Mouse (Mus musculus) ES-Bruce4 (cell line): ENCODE measurements around the gene Prdm12. TPM values are rescaled to one million over a fixed set of nuclear protein-coding genes. Genes with fewer than 3 reads are reported as not detected.

Experiments used
- H3K27ac ChIP-seq: 2 replicates; pipeline ENCODE4 v1.5.1; 2012; ENCODE audit warnings: low read length, inconsistent platforms; ENCODE audit not compliant: insufficient read depth
- H3K27me3 ChIP-seq: 2 replicates; pipeline ENCODE4 v1.6.1; 2012; ENCODE audit warnings: mild to moderate bottlenecking, low read length, inconsistent platforms; ENCODE audit not compliant: control insufficient read depth, poor library complexity, insufficient read depth, severe bottlenecking
- H3K36me3 ChIP-seq: 2 replicates; pipeline ENCODE4 v1.6.1; 2012; ENCODE audit warnings: inconsistent platforms, mild to moderate bottlenecking, low read length, moderate library complexity; ENCODE audit not compliant: control insufficient read depth, poor library complexity, insufficient read depth, severe bottlenecking
- H3K4me1 ChIP-seq: one replicate; pipeline ENCODE4 v1.8.1; 2011; ENCODE audit warnings: low read length; ENCODE audit not compliant: control insufficient read depth, insufficient read depth
- H3K4me3 ChIP-seq: 2 replicates; pipeline ENCODE4 v1.5.1; 2011; ENCODE audit warnings: low read depth, mild to moderate bottlenecking, low read length
- H3K9ac ChIP-seq: 2 replicates; pipeline ENCODE4 v1.6.1; 2012; ENCODE audit warnings: low read depth, mild to moderate bottlenecking, inconsistent platforms; ENCODE audit not compliant: poor library complexity, severe bottlenecking
- H3K9me3 ChIP-seq: replicated peaks from 2 replicates; pipeline ENCODE4 v1.6.1; 2012; ENCODE audit warnings: mild to moderate bottlenecking, low read length, inconsistent platforms; ENCODE audit not compliant: control insufficient read depth, poor library complexity, insufficient read depth, severe bottlenecking
- CTCF ChIP-seq: IDR thresholded peaks from one replicate; pipeline ENCODE4 v1.8.1; 2011; ENCODE audit warnings: low read depth, low read length
- EP300 ChIP-seq: IDR thresholded peaks from 2 replicates; pipeline ENCODE4 v1.6.1; 2011; ENCODE audit warnings: low read depth, low read length; ENCODE audit not compliant: insufficient read depth
- POLR2A ChIP-seq: IDR thresholded peaks from one replicate; pipeline ENCODE4 v1.8.1; 2011; ENCODE audit warnings: low read length; ENCODE audit not compliant: insufficient read depth
- polyA plus RNA-seq: library from polyadenylated mRNA; stranded (reverse); fragments of >200 nt; gene quantifications from 2 replicates; pipeline ENCODE4 v1.2.4, GENCODE M21; 2011; ENCODE audit warnings: low read depth; ENCODE audit not compliant: missing spikeins, insufficient read depth, insufficient read length

Prdm12 gene
- polyA plus RNA-seq, 1 experiment, result not detected

- H3K4me1 ChIP-seq, result no peaks in the 10 kb centered on the region
- H3K27me3 ChIP-seq, result no peaks in the 10 kb centered on the region
- peaks cover 3% of the 10 kb centered on the region; the same call in 1 of the 2 replicates for H3K36me3 ChIP-seq
- TF ChIP-seq CTCF (peak; percentile 63), EP300 (no peak)
- no peaks in the 10 kb centered on the region for H3K9me3 ChIP-seq
- no peak overlapping the region for H3K4me3 ChIP-seq
- no peak overlapping the region for H3K27ac ChIP-seq
- no peak overlapping the region for H3K9ac ChIP-seq
Measured at GRCm38 (mm10) chr2:31700545-31701446, 61.0 kb downstream of the Prdm12 start.

DNA sequence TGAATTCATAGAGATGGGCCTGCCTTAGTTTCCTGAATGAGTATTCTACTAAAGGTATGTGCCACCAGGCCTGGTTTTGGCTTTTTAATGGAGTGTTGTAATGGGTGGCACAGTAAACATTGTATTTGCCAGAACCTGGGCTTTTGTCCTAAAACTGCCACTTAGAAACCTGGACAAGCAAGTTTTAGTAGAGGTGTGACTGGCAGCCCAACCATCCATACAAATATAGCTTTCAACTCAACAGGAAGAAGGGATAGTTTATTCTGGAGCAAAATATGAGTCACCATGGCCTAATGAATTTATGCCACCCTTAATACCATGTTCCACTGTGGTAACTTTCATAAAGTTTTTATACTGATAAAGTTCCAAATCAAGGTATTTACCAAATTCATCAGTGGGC, 63.4 kb downstream of the Prdm12 start:
- no peak overlapping the region for H3K4me3 ChIP-seq
- H3K9ac ChIP-seq, result no peak overlapping the region
- no peaks in the 10 kb centered on the region for H3K9me3 ChIP-seq
- H3K4me1 ChIP-seq, result no peaks in the 10 kb centered on the region
- no peaks in the 10 kb centered on the region for H3K27me3 ChIP-seq
- H3K36me3 ChIP-seq, result no peaks in the 10 kb centered on the region
- no peak overlapping the region for H3K27ac ChIP-seq
- TF ChIP-seq CTCF (no peak), POLR2A (no peak), EP300 (no peak)

Other genes with a start within 250 kb of the Prdm12 start
- gene Ass1, start 169.8 kb upstream of the Prdm12 start, polyA plus RNA-seq, result 168 and 176 TPM in 2 replicates
- 83.7 and 87.6 TPM in 2 replicates for gene Fubp3, start 67.4 kb upstream of the Prdm12 start, polyA plus RNA-seq
- 61.8 and 71.3 TPM in 2 replicates for gene Exosc2, start 30.7 kb downstream of the Prdm12 start, polyA plus RNA-seq
- 42.9 and 44.8 TPM in 2 replicates for gene Abl1, start 48.3 kb downstream of the Prdm12 start, polyA plus RNA-seq
- not detected in 2 replicates for gene Qrfp, start 170.5 kb downstream of the Prdm12 start, polyA plus RNA-seq
- gene Fibcd1, start 206.0 kb downstream of the Prdm12 start, polyA plus RNA-seq, result not detected in 2 replicates
- gene Lamc3, start 247.3 kb downstream of the Prdm12 start, polyA plus RNA-seq, result not detected in 2 replicates